In genomic region chr3:130942947-130943630, GRCm38 (mm10) we compare ENCODE assay signal across 18 mouse cellular contexts.
DNase-seq lines count a peak whose midpoint lies in the region; ATAC-seq and TF ChIP-seq lines count a peak whose summit lies in the region.
"Had no signal": no experiment of that assay in that cellular context is flagged by ENCODE, and none has a peak within 500 bp of the region (broad histone marks: within the 10 kb centered on the region; RNA-seq: fewer than 3 reads in every experiment).

No protein-coding gene starts in this region.

- H3K4me1 ChIP-seq in limb, embryonic 14.5 days (ENCODE audit: control insufficient read depth, insufficient read depth, low read length), result peaks cover 13% of the 10 kb centered on the region; the same call in 1 of the 2 replicates
- H3K4me1 ChIP-seq in limb, embryonic 10.5 days, result peaks cover 31% of the 10 kb centered on the region
- H3K4me1 ChIP-seq in embryonic facial prominence, embryonic 14.5 days (ENCODE audit: control insufficient read depth, insufficient read depth, low read length), result peaks cover 18% of the 10 kb centered on the region
- H3K4me1 ChIP-seq in intestine, postnatal 0 days (replicated peaks; ENCODE audit: control insufficient read depth, insufficient read depth, low read length), result 0 out of 2 replicates have a peak, but pooled peaks cover 3% of the 10 kb centered on the region
- H3K4me1 ChIP-seq in stomach, embryonic 14.5 days (ENCODE audit: control insufficient read depth, insufficient read depth, low read length), result peaks cover 8% of the 10 kb centered on the region; the same call in 1 of the 2 replicates

- H3K9ac ChIP-seq in limb, embryonic 14.5 days (ENCODE audit: low read depth, low read length, severe bottlenecking), result no peak overlapping the region
- no peak overlapping the region for H3K9ac ChIP-seq in embryonic facial prominence, embryonic 14.5 days (ENCODE audit: low read depth, low read length)
- no peak overlapping the region for H3K9ac ChIP-seq in intestine, postnatal 0 days (ENCODE audit: low read depth, low read length)
- no peak overlapping the region for H3K9ac ChIP-seq in stomach, embryonic 14.5 days (replicated peaks; ENCODE audit: low read depth, low read length)
- H3K9ac ChIP-seq: heart, embryonic 15.5 days; midbrain, embryonic 12.5 days; neural tube, embryonic 15.5 days had no signal

- no peaks in the 10 kb centered on the region for H3K9me3 ChIP-seq in limb, embryonic 14.5 days (ENCODE audit: control insufficient read depth, low read length)
- no peaks in the 10 kb centered on the region for H3K9me3 ChIP-seq in limb, embryonic 10.5 days (replicated peaks)
- no peaks in the 10 kb centered on the region for H3K9me3 ChIP-seq in embryonic facial prominence, embryonic 14.5 days (ENCODE audit: control insufficient read depth, low read length)
- no peaks in the 10 kb centered on the region for H3K9me3 ChIP-seq in intestine, postnatal 0 days (ENCODE audit: control insufficient read depth)
- H3K9me3 ChIP-seq in stomach, embryonic 14.5 days (ENCODE audit: control insufficient read depth, low read depth, low read length), result no peaks in the 10 kb centered on the region
- H3K9me3 ChIP-seq: heart, embryonic 15.5 days; hindbrain, embryonic 10.5 days; midbrain, embryonic 12.5 days; neural tube, embryonic 15.5 days had no signal

- 0 out of 2 replicates have a peak overlapping the region, but pooled peaks have one; percentile 19 for H3K27ac ChIP-seq in limb, embryonic 14.5 days (replicated peaks; ENCODE audit: low read depth, low read length)
- H3K27ac ChIP-seq in limb, embryonic 10.5 days, result no peak overlapping the region
- H3K27ac ChIP-seq in embryonic facial prominence, embryonic 14.5 days (replicated peaks; ENCODE audit: low read depth, low read length), result no peak overlapping the region
- H3K27ac ChIP-seq in intestine, postnatal 0 days (ENCODE audit: low read depth, low read length), result no peak overlapping the region
- peak overlapping the region; percentile 58; the same call in 1 of the 2 replicates for H3K27ac ChIP-seq in stomach, embryonic 14.5 days (ENCODE audit: low read length)
- H3K27ac ChIP-seq: heart, adult 2 months; heart, embryonic 15.5 days; hindbrain, embryonic 10.5 days; midbrain, embryonic 12.5 days; neural tube, embryonic 15.5 days had no signal

- H3K36me3 ChIP-seq in limb, embryonic 14.5 days (ENCODE audit: control insufficient read depth, insufficient read depth, low read length), result no peaks in the 10 kb centered on the region
- no peaks in the 10 kb centered on the region for H3K36me3 ChIP-seq in limb, embryonic 10.5 days
- H3K36me3 ChIP-seq in embryonic facial prominence, embryonic 14.5 days (ENCODE audit: control insufficient read depth, insufficient read depth, low read length), result no peaks in the 10 kb centered on the region
- no peaks in the 10 kb centered on the region for H3K36me3 ChIP-seq in intestine, postnatal 0 days (ENCODE audit: control insufficient read depth, insufficient read depth)
- H3K36me3 ChIP-seq in stomach, embryonic 14.5 days (ENCODE audit: control insufficient read depth, insufficient read depth, low read length), result no peaks in the 10 kb centered on the region
- H3K36me3 ChIP-seq: heart, embryonic 15.5 days; hindbrain, embryonic 10.5 days; midbrain, embryonic 12.5 days; neural tube, embryonic 15.5 days had no signal

- H3K4me3 ChIP-seq in limb, embryonic 14.5 days (replicated peaks; ENCODE audit: low read length), result no peak overlapping the region
- no peak overlapping the region for H3K4me3 ChIP-seq in limb, embryonic 10.5 days
- no peak overlapping the region for H3K4me3 ChIP-seq in embryonic facial prominence, embryonic 14.5 days (ENCODE audit: low read depth, low read length)
- no peak overlapping the region for H3K4me3 ChIP-seq in intestine, postnatal 0 days (ENCODE audit: low read depth, low read length)
- H3K4me3 ChIP-seq in stomach, embryonic 14.5 days (ENCODE audit: low read depth, low read length), result no peak overlapping the region
- H3K4me3 ChIP-seq: heart, adult 2 months; heart, embryonic 15.5 days; hindbrain, embryonic 10.5 days; midbrain, embryonic 12.5 days; neural tube, embryonic 15.5 days had no signal

- no peaks in the 10 kb centered on the region for H3K27me3 ChIP-seq in limb, embryonic 14.5 days (ENCODE audit: control insufficient read depth, insufficient read depth, low read length)
- no peaks in the 10 kb centered on the region; the same call in 1 of the 2 replicates for H3K27me3 ChIP-seq in limb, embryonic 10.5 days (ENCODE audit: low read depth, poor library complexity, severe bottlenecking)
- no peaks in the 10 kb centered on the region for H3K27me3 ChIP-seq in embryonic facial prominence, embryonic 14.5 days (replicated peaks; ENCODE audit: control insufficient read depth, insufficient read depth, low read length)
- H3K27me3 ChIP-seq in intestine, postnatal 0 days (replicated peaks; ENCODE audit: control insufficient read depth, insufficient read depth, low read length), result no peaks in the 10 kb centered on the region
- H3K27me3 ChIP-seq in stomach, embryonic 14.5 days (ENCODE audit: control insufficient read depth, insufficient read depth, low read length), result no peaks in the 10 kb centered on the region
- H3K27me3 ChIP-seq: heart, embryonic 15.5 days; midbrain, embryonic 12.5 days; neural tube, embryonic 15.5 days had no signal

- TF ChIP-seq POLR2A in limb, embryonic 14.5 days (IDR thresholded peaks at IDR 0.05; ENCODE audit: borderline replicate concordance, extremely low read depth, insufficient read depth, insufficient read length), result no peak

- WGBS in limb, embryonic 14.5 days, result 55% methylated on average over 8 of the region's 8 CpGs
- 79% methylated on average over 8 of the region's 8 CpGs for WGBS in limb, embryonic 10.5 days
- WGBS in embryonic facial prominence, embryonic 14.5 days, result 64% methylated on average over 8 of the region's 8 CpGs
- WGBS in intestine, postnatal 0 days, result 19% methylated on average over 8 of the region's 8 CpGs
- 39% methylated on average over 8 of the region's 8 CpGs for WGBS in stomach, embryonic 14.5 days

- no peak for TF ChIP-seq CTCF in intestine, postnatal 0 days (IDR thresholded peaks at IDR 0.05; ENCODE audit: low read depth)

- no peak for DNase-seq in limb, embryonic 14.5 days (ENCODE audit: low spot score)
- DNase-seq in limb, embryonic 10.5 days (ENCODE audit: low spot score), result no peak
- DNase-seq in embryonic facial prominence, embryonic 14.5 days (ENCODE audit: low spot score), result peak; percentile 26
- no peak for DNase-seq in c-Kit-positive CD71-positive TER-119-positive erythroid progenitor cells, embryonic 14.5 days (ENCODE audit: low spot score)
- no peak for DNase-seq in layer of hippocampus, adult 8-10 months (ENCODE audit: low spot score in 2 of 2)
- DNase-seq: cerebellum, postnatal 25 days; heart, adult 2 months; kidney, postnatal 14 days; right cerebral cortex, postnatal 4 days; thymus, adult 2 months had no signal

- ATAC-seq in limb, embryonic 14.5 days (ENCODE audit: low FRiP score, low read depth), result no peak
- ATAC-seq in embryonic facial prominence, embryonic 14.5 days (ENCODE audit: low read depth), result no peak
- peak; percentile 70; the same call in 1 of the 2 replicates for ATAC-seq in intestine, postnatal 0 days
- ATAC-seq in stomach, embryonic 14.5 days (ENCODE audit: insufficient number of reproducible peaks, insufficient read depth, low FRiP score, low read depth), result 0 out of 2 replicates have a peak, but pooled peaks have one; percentile 57
- no peak for ATAC-seq in erythroid progenitor cell, adult 5-6 weeks (replicated peaks; ENCODE audit: low FRiP score, poor library complexity, severe bottlenecking)

- H3K4me2 ChIP-seq in limb, embryonic 14.5 days (replicated peaks; ENCODE audit: low read depth, low read length, severe bottlenecking), result no peak overlapping the region
- H3K4me2 ChIP-seq in embryonic facial prominence, embryonic 14.5 days (ENCODE audit: low read depth, low read length), result no peak overlapping the region
- peak overlapping the region; percentile 11; the same call in 1 of the 2 replicates for H3K4me2 ChIP-seq in intestine, postnatal 0 days (replicated peaks; ENCODE audit: low read depth)
- peak overlapping the region; percentile 1; the same call in 1 of the 2 replicates for H3K4me2 ChIP-seq in stomach, embryonic 14.5 days (replicated peaks; ENCODE audit: low read depth, low read length)
- H3K4me2 ChIP-seq: heart, embryonic 15.5 days; liver, embryonic 11.5 days; midbrain, embryonic 12.5 days; neural tube, embryonic 15.5 days had no signal

Comparison
In these comparisons a context has a peak if more than half of its experiments do, and no peak if none do; other contexts are left out.
1. H3K27ac ChIP-seq: peak in limb, embryonic 14.5 days (single experiment) and stomach, embryonic 14.5 days (single experiment); none in limb, embryonic 10.5 days (single experiment), embryonic facial prominence, embryonic 14.5 days (single experiment) and intestine, postnatal 0 days (single experiment).
2. ATAC-seq: peak in intestine, postnatal 0 days (single experiment) and stomach, embryonic 14.5 days (single experiment); none in limb, embryonic 14.5 days (single experiment), embryonic facial prominence, embryonic 14.5 days (single experiment) and erythroid progenitor cell, adult 5-6 weeks (single experiment).
3. H3K4me2 ChIP-seq: peak in intestine, postnatal 0 days (single experiment) and stomach, embryonic 14.5 days (single experiment); none in limb, embryonic 14.5 days (single experiment) and embryonic facial prominence, embryonic 14.5 days (single experiment).